Mouse (Mus musculus) gastrocnemius, adult 8-10 months (tissue): ENCODE measurements around the gene Ralgps2. TPM values are rescaled to one million over a fixed set of nuclear protein-coding genes. Genes with fewer than 3 reads are reported as not detected.

Experiments
- DNase-seq, 2 experiments: peaks; one replicate each; pipeline ENCODE4 v3.0.0; 2022; ENCODE audit warnings: low spot score in 2 of 2
- total RNA-seq, 4 experiments: library from RNA; stranded (reverse); gene quantifications; 2 replicates each; pipeline ENCODE4 v1.2.4; 2022

Ralgps2 gene
- total RNA-seq, 4 experiments from 2014 or later, result 0.44 to 0.94 (median 0.76) TPM

- no peak for DNase-seq
Observed at GRCm38 (mm10) chr1:156838177-156838576, 101.2 kb downstream of the Ralgps2 start, which contains the start of gene Angptl1. TSS of gene Angptl1 (plus strand) at chr1:156838562.

- DNase-seq, result no peak
Observed at GRCm38 (mm10) chr1:156819236-156819635, 120.2 kb downstream of the Ralgps2 start.

- DNase-seq, result no peak
Observed at GRCm38 (mm10) chr1:156813485-156813884, 125.9 kb downstream of the Ralgps2 start.

- no peak for DNase-seq
Observed at GRCm38 (mm10) chr1:156812716-156813115, 126.7 kb downstream of the Ralgps2 start.

GRCm38 (mm10) chr1:156811928-156812327 lies 127.5 kb downstream of the Ralgps2 start:
- no peak for DNase-seq

- DNase-seq, result no peak
Observed at GRCm38 (mm10) chr1:156808332-156808731, 131.1 kb downstream of the Ralgps2 start.

GRCm38 (mm10) chr1:156801276-156801675 lies 138.2 kb downstream of the Ralgps2 start:
- DNase-seq, result no peak

- DNase-seq, result peak; percentile 36 to 72
Observed at GRCm38 (mm10) chr1:156796251-156796650, 143.2 kb downstream of the Ralgps2 start.

- no peak for DNase-seq
Observed at GRCm38 (mm10) chr1:156789844-156790490, 149.5 kb downstream of the Ralgps2 start.

GRCm38 (mm10) chr1:156787164-156787863 lies 152.1 kb downstream of the Ralgps2 start:
- DNase-seq, result no peak

GRCm38 (mm10) chr1:156786074-156786473 lies 153.4 kb downstream of the Ralgps2 start:
- DNase-seq, result no peak

GRCm38 (mm10) chr1:156784974-156785373 lies 154.5 kb downstream of the Ralgps2 start:
- DNase-seq, result no peak

- no peak for DNase-seq
Observed at GRCm38 (mm10) chr1:156784116-156784515, 155.3 kb downstream of the Ralgps2 start.

GRCm38 (mm10) chr1:156781971-156782850 lies 157.2 kb downstream of the Ralgps2 start:
- no peak for DNase-seq

- peak; percentile 72 to 80 for DNase-seq
Observed at GRCm38 (mm10) chr1:156781076-156781741, 158.2 kb downstream of the Ralgps2 start.

GRCm38 (mm10) chr1:156780234-156781005 lies 159.0 kb downstream of the Ralgps2 start:
- peak; percentile 29 to 52 for DNase-seq

GRCm38 (mm10) chr1:156779595-156779994 lies 159.8 kb downstream of the Ralgps2 start:
- no peak for DNase-seq

GRCm38 (mm10) chr1:156778977-156779376 lies 160.4 kb downstream of the Ralgps2 start:
- DNase-seq, result no peak

GRCm38 (mm10) chr1:156777896-156778295 lies 161.5 kb downstream of the Ralgps2 start:
- no peak for DNase-seq

- no peak for DNase-seq
Observed at GRCm38 (mm10) chr1:156775983-156776382, 163.4 kb downstream of the Ralgps2 start.
